Mouse (Mus musculus) myocyte (in vitro differentiated cells): ENCODE measurements around the gene Rassf2. TPM values are rescaled to one million over a fixed set of nuclear protein-coding genes. Genes with fewer than 3 reads are reported as not detected.
A peak's percentile ranks its signal among the peaks of the same experiment; 100 is the strongest.

ENCODE experiments used
- H3K27me3 ChIP-seq: one replicate; pipeline ENCODE4 v1.6.1; 2011; ENCODE audit not compliant: control insufficient read depth, insufficient read depth, insufficient read length
- H3K36me3 ChIP-seq: one replicate; pipeline ENCODE4 v1.6.1; 2011; ENCODE audit not compliant: control insufficient read depth, insufficient read depth
- H3K4me2 ChIP-seq: one replicate; pipeline ENCODE4 v1.6.1; 2011; ENCODE audit warnings: low read depth, control low read depth
- H3K4me3 ChIP-seq: one replicate; pipeline ENCODE4 v1.5.1; 2011; ENCODE audit warnings: mild to moderate bottlenecking, control low read depth, moderate library complexity
- H3K79me2 ChIP-seq: one replicate; pipeline ENCODE4 v1.6.1; 2011; ENCODE audit not compliant: control insufficient read depth, insufficient read depth
- H3ac ChIP-seq: one replicate; pipeline ENCODE4 v1.6.1; 2011; ENCODE audit not compliant: control insufficient read depth, insufficient read length
- CEBPB ChIP-seq: IDR thresholded peaks from 2 replicates; pipeline ENCODE4 v1.6.1; 2011; ENCODE audit warnings: mild to moderate bottlenecking, moderate library complexity; ENCODE audit not compliant: poor library complexity, insufficient read depth, severe bottlenecking
- E2F4 ChIP-seq: IDR thresholded peaks from one replicate; pipeline ENCODE4 v1.6.1; 2011; ENCODE audit warnings: mild to moderate bottlenecking, control low read depth, moderate library complexity; ENCODE audit not compliant: insufficient read depth
- MAX ChIP-seq: IDR thresholded peaks from one replicate; pipeline ENCODE4 v1.6.1; 2011; ENCODE audit warnings: low read depth, mild to moderate bottlenecking, control low read depth
- MYOD1 ChIP-seq, 3 experiments: IDR thresholded peaks; one replicate each; pipeline ENCODE4 v1.6.1; 2011; ENCODE audit warnings: control low read depth in 2 of 3, low read depth in 2 of 3, mild to moderate bottlenecking in 2 of 3, moderate library complexity in 1 of 3; ENCODE audit not compliant: insufficient read length in 2 of 3, control insufficient read depth in 1 of 3
- MYOG ChIP-seq, 3 experiments: IDR thresholded peaks; one replicate each; pipeline ENCODE4 v1.6.1; 2011; ENCODE audit warnings: control low read depth in 2 of 3, low read depth in 2 of 3, mild to moderate bottlenecking in 2 of 3; ENCODE audit not compliant: insufficient read length in 2 of 3, control insufficient read depth in 1 of 3, insufficient read depth in 1 of 3
- POLR2A ChIP-seq: IDR thresholded peaks from one replicate; pipeline ENCODE4 v1.6.1; 2011; ENCODE audit warnings: low read depth, mild to moderate bottlenecking, control low read depth, moderate library complexity; ENCODE audit not compliant: insufficient read length
- POLR2AphosphoS2 ChIP-seq: IDR thresholded peaks from one replicate; pipeline ENCODE4 v1.6.1; 2011; ENCODE audit warnings: low read depth, control low read depth; ENCODE audit not compliant: insufficient read length
- REST ChIP-seq: IDR thresholded peaks from one replicate; pipeline ENCODE4 v1.6.1; 2011; ENCODE audit warnings: mild to moderate bottlenecking, control low read depth, moderate library complexity; ENCODE audit not compliant: insufficient read depth, insufficient read length
- SRF ChIP-seq: IDR thresholded peaks from one replicate; pipeline ENCODE4 v1.6.1; 2011; ENCODE audit warnings: low read depth; ENCODE audit not compliant: control insufficient read depth, insufficient read length
- TCF12 ChIP-seq: IDR thresholded peaks from one replicate; pipeline ENCODE4 v1.6.1; 2011; ENCODE audit warnings: mild to moderate bottlenecking, control low read depth; ENCODE audit not compliant: poor library complexity, insufficient read depth, severe bottlenecking
- TCF3 ChIP-seq: IDR thresholded peaks from one replicate; pipeline ENCODE4 v1.6.1; 2011; ENCODE audit warnings: low read depth, control low read depth; ENCODE audit not compliant: insufficient read length
- USF1 ChIP-seq: IDR thresholded peaks from one replicate; pipeline ENCODE4 v1.6.1; 2011; ENCODE audit warnings: low read depth, mild to moderate bottlenecking, control low read depth, moderate library complexity
- polyA plus RNA-seq: library from polyadenylated mRNA; unstranded; fragments of >200 nt; fragmentation: generic; extraction: Trizol; gene quantifications from one replicate; pipeline ENCODE4 v1.2.1, GENCODE M21; 2012; ENCODE audit warnings: missing spikeins

Gene Rassf2
- polyA plus RNA-seq, 1 experiment = 8.4 TPM

GRCm38 (mm10) chr2:132017611-132018010, 12.4 kb downstream of the Rassf2 start:
- Histone ChIP-seq H3K79me2 (no peaks in the 10 kb centered on the region), H3K4me2 (peak overlapping the region; percentile 53), H3K27me3 (no peaks in the 10 kb centered on the region), H3ac (no peak overlapping the region), H3K36me3 (no peaks in the 10 kb centered on the region), H3K4me3 (no peak overlapping the region)
- TF ChIP-seq MYOG (IDR thresholded peaks at IDR 0.05; ENCODE audit: control insufficient read depth in 1 of 3, insufficient read depth in 1 of 3, insufficient read length in 2 of 3, low read depth in 2 of 3) = peak in 2 of 3 experiments; percentile 76 to 81
- TF ChIP-seq MYOD1 (IDR thresholded peaks at IDR 0.05; ENCODE audit: control insufficient read depth in 1 of 3, insufficient read length in 2 of 3, low read depth in 2 of 3) = peak; percentile 19 to 79 (median 48)
- no peak for TF ChIP-seq POLR2A

- H3K27me3 ChIP-seq = no peaks in the 10 kb centered on the region
- no peak overlapping the region for H3K4me3 ChIP-seq
- no peak overlapping the region for H3ac ChIP-seq
- no peaks in the 10 kb centered on the region for H3K79me2 ChIP-seq
- TF ChIP-seq MAX (no peak), TCF12 (no peak), TCF3 (no peak), POLR2A (no peak), POLR2AphosphoS2 (no peak), MYOG (IDR thresholded peaks at IDR 0.05; ENCODE audit: control insufficient read depth in 1 of 3, insufficient read depth in 1 of 3, insufficient read length in 2 of 3, low read depth in 2 of 3) (no peak)
- no peaks in the 10 kb centered on the region for H3K36me3 ChIP-seq
- H3K4me2 ChIP-seq = no peak overlapping the region
These were observed 14.0 kb downstream of the Rassf2 start for GRCm38 (mm10) chr2:132016034-132016433.

- Histone ChIP-seq H3K4me3 (no peak overlapping the region), H3K27me3 (no peaks in the 10 kb centered on the region), H3ac (no peak overlapping the region), H3K79me2 (no peaks in the 10 kb centered on the region), H3K4me2 (no peak overlapping the region), H3K36me3 (no peaks in the 10 kb centered on the region)
- TF ChIP-seq E2F4 = no peak
- TF ChIP-seq MAX = no peak
- no peak for TF ChIP-seq POLR2AphosphoS2
- TF ChIP-seq MYOG (IDR thresholded peaks at IDR 0.05; ENCODE audit: control insufficient read depth in 1 of 3, insufficient read depth in 1 of 3, insufficient read length in 2 of 3, low read depth in 2 of 3) = no peak
- TF ChIP-seq USF1 = no peak
- no peak for TF ChIP-seq REST
- TF ChIP-seq POLR2A = no peak
- TF ChIP-seq MYOD1 (IDR thresholded peaks at IDR 0.05; ENCODE audit: control insufficient read depth in 1 of 3, insufficient read length in 2 of 3, low read depth in 2 of 3) = no peak
- no peak for TF ChIP-seq SRF
These were observed 16.9 kb downstream of the Rassf2 start for GRCm38 (mm10) chr2:132013152-132013551.

- Histone ChIP-seq H3K4me2 (no peak overlapping the region), H3K79me2 (no peaks in the 10 kb centered on the region), H3K36me3 (no peaks in the 10 kb centered on the region), H3ac (no peak overlapping the region), H3K27me3 (no peaks in the 10 kb centered on the region), H3K4me3 (no peak overlapping the region)
- TF ChIP-seq POLR2A (no peak), TCF12 (no peak), SRF (no peak)
These were observed 19.3 kb downstream of the Rassf2 start for GRCm38 (mm10) chr2:132010781-132011180.

- H3K36me3 ChIP-seq = no peaks in the 10 kb centered on the region
- no peaks in the 10 kb centered on the region for H3K79me2 ChIP-seq
- TF ChIP-seq MYOD1 (IDR thresholded peaks at IDR 0.05; ENCODE audit: control insufficient read depth in 1 of 3, insufficient read length in 2 of 3, low read depth in 2 of 3) (no peak), E2F4 (no peak), USF1 (no peak), MAX (no peak), POLR2A (no peak), TCF12 (no peak), MYOG (IDR thresholded peaks at IDR 0.05; ENCODE audit: control insufficient read depth in 1 of 3, insufficient read depth in 1 of 3, insufficient read length in 2 of 3, low read depth in 2 of 3) (no peak), POLR2AphosphoS2 (no peak), TCF3 (no peak), CEBPB (no peak), REST (no peak), SRF (no peak)
- H3K27me3 ChIP-seq = no peaks in the 10 kb centered on the region
- H3K4me3 ChIP-seq = no peak overlapping the region
- H3K4me2 ChIP-seq = no peak overlapping the region
- H3ac ChIP-seq = no peak overlapping the region
These were observed 21.9 kb downstream of the Rassf2 start for GRCm38 (mm10) chr2:132008186-132008585.
